In genomic region chr4:59462494-59462893, GRCm38 (mm10) we compare ENCODE assay signal across 14 mouse cellular contexts. TPM values are rescaled to one million over a fixed set of nuclear protein-coding genes. Genes with fewer than 3 reads are reported as not detected.
DNase-seq lines count a peak whose midpoint lies in the region; ATAC-seq lines count a peak whose summit lies in the region.
"Had no signal": no experiment of that assay in that cellular context is flagged by ENCODE, and none has a peak within 500 bp of the region (broad histone marks: within the 10 kb centered on the region; RNA-seq: fewer than 3 reads in every experiment).

No protein-coding gene starts in this region.

- ATAC-seq in intestine, embryonic 16.5 days = no peak
- ATAC-seq in intestine, embryonic 15.5 days = no peak
- no peak for ATAC-seq in midbrain, embryonic 13.5 days
- no peak for ATAC-seq in erythroid progenitor cell, adult 5-6 weeks (replicated peaks; ENCODE audit: low FRiP score, poor library complexity, severe bottlenecking)

- no peaks in the 10 kb centered on the region for H3K27me3 ChIP-seq in intestine, embryonic 16.5 days (replicated peaks; ENCODE audit: control insufficient read depth, insufficient read depth, low read length)
- no peaks in the 10 kb centered on the region for H3K27me3 ChIP-seq in intestine, embryonic 15.5 days (replicated peaks)
- H3K27me3 ChIP-seq in midbrain, embryonic 13.5 days = no peaks in the 10 kb centered on the region
- H3K27me3 ChIP-seq: limb, embryonic 12.5 days had no signal

- H3K4me3 ChIP-seq in intestine, embryonic 16.5 days (ENCODE audit: low read length) = no peak overlapping the region
- H3K4me3 ChIP-seq in intestine, embryonic 15.5 days (replicated peaks) = no peak overlapping the region
- no peak overlapping the region for H3K4me3 ChIP-seq in midbrain, embryonic 13.5 days (replicated peaks)
- H3K4me3 ChIP-seq: limb, embryonic 12.5 days had no signal

- DNase-seq in frontal cortex, adult 2 months (ENCODE audit: extremely low spot score in 1 of 2, low spot score in 1 of 2) = peak; percentile 63
- DNase-seq in layer of hippocampus, postnatal 36 days = peak; percentile 41 to 64
- peak; percentile 68 to 85 for DNase-seq in right cerebral cortex, postnatal 10 days (ENCODE audit: low spot score in 2 of 2)
- no peak for DNase-seq in lung, adult 18-20 months
- DNase-seq: B cell, adult 2 months; cerebellum, adult 8-10 months; heart, postnatal 14 days; thymus, postnatal 4 days had no signal

- peaks cover 27% of the 10 kb centered on the region for H3K4me1 ChIP-seq in intestine, embryonic 16.5 days (ENCODE audit: control insufficient read depth, insufficient read depth, low read length)
- H3K4me1 ChIP-seq in intestine, embryonic 15.5 days (replicated peaks) = peaks cover 15% of the 10 kb centered on the region
- H3K4me1 ChIP-seq in midbrain, embryonic 13.5 days (replicated peaks) = no peaks in the 10 kb centered on the region
- H3K4me1 ChIP-seq: limb, embryonic 12.5 days had no signal

- WGBS in intestine, embryonic 16.5 days = 61% methylated on average over 6 of the region's 6 CpGs
- 62% methylated on average over 6 of the region's 6 CpGs for WGBS in intestine, embryonic 15.5 days
- 89% methylated on average over 6 of the region's 6 CpGs for WGBS in midbrain, embryonic 13.5 days

- H3K4me2 ChIP-seq in intestine, embryonic 16.5 days (ENCODE audit: low read depth, low read length) = no peak overlapping the region
- no peak overlapping the region for H3K4me2 ChIP-seq in intestine, embryonic 15.5 days (replicated peaks)
- H3K4me2 ChIP-seq in midbrain, embryonic 13.5 days (replicated peaks) = no peak overlapping the region
- H3K4me2 ChIP-seq: limb, embryonic 12.5 days had no signal

- peak overlapping the region; percentile 81; the same call in 1 of the 2 replicates for H3K27ac ChIP-seq in intestine, embryonic 16.5 days (ENCODE audit: low read length)
- no peak overlapping the region for H3K27ac ChIP-seq in intestine, embryonic 15.5 days
- H3K27ac ChIP-seq in midbrain, embryonic 13.5 days = no peak overlapping the region
- H3K27ac ChIP-seq: kidney, postnatal 0 days; limb, embryonic 12.5 days had no signal

- no peaks in the 10 kb centered on the region for H3K9me3 ChIP-seq in intestine, embryonic 16.5 days (ENCODE audit: control insufficient read depth, low read length)
- no peaks in the 10 kb centered on the region for H3K9me3 ChIP-seq in intestine, embryonic 15.5 days
- no peaks in the 10 kb centered on the region for H3K9me3 ChIP-seq in midbrain, embryonic 13.5 days
- H3K9me3 ChIP-seq: limb, embryonic 12.5 days had no signal

- no peak overlapping the region for H3K9ac ChIP-seq in intestine, embryonic 16.5 days (ENCODE audit: low read depth, low read length)
- no peak overlapping the region for H3K9ac ChIP-seq in intestine, embryonic 15.5 days
- no peak overlapping the region for H3K9ac ChIP-seq in midbrain, embryonic 13.5 days (replicated peaks)
- H3K9ac ChIP-seq: limb, embryonic 12.5 days had no signal

- no peaks in the 10 kb centered on the region for H3K36me3 ChIP-seq in intestine, embryonic 16.5 days (ENCODE audit: control insufficient read depth, insufficient read depth, low read length)
- H3K36me3 ChIP-seq in intestine, embryonic 15.5 days = no peaks in the 10 kb centered on the region
- H3K36me3 ChIP-seq in midbrain, embryonic 13.5 days = no peaks in the 10 kb centered on the region
- H3K36me3 ChIP-seq: limb, embryonic 12.5 days had no signal

RNA-seq across cellular contexts. Expression of gene Susd1, which starts 24.1 kb away (rescaled TPM):
- 12.7 and 13.0 TPM in 2 replicates for polyA plus RNA-seq in intestine, embryonic 16.5 days (2015; fragmentation: Nextera tagmentation; extraction: Ambion mirVana)
- 10.8 and 11.2 TPM in 2 replicates for polyA plus RNA-seq in intestine, embryonic 15.5 days (2015; fragmentation: Nextera tagmentation; extraction: Ambion mirVana)
- polyA plus RNA-seq in frontal cortex, adult 2 months (2012; rRNA removed) = 13.9 and 14.4 TPM in 2 replicates
- total RNA-seq in layer of hippocampus, postnatal 36 days (2021) = 1 to 10 TPM; 6.3 to 8.2 TPM
- polyA plus RNA-seq in midbrain, embryonic 13.5 days (2015; fragmentation: Nextera tagmentation; extraction: Ambion mirVana) = 1.1 and 1.4 TPM in 2 replicates
- total RNA-seq in erythroid progenitor cell, adult 5-6 weeks (2015; ENCODE audit: low replicate concordance) = 17.7 and 42.8 TPM in 2 replicates
- total RNA-seq in erythroid progenitor cell, adult 5-6 weeks (2017; ENCODE audit: low replicate concordance) = 23.1 and 24.7 TPM in 2 replicates

Comparison
In these comparisons a context has a peak if more than half of its experiments do, and no peak if none do; other contexts are left out.
1. DNase-seq: peak in frontal cortex, adult 2 months (2 of 2), layer of hippocampus, postnatal 36 days (2 of 2) and right cerebral cortex, postnatal 10 days (2 of 2); none in lung, adult 18-20 months (0 of 2).